Mouse (Mus musculus) liver, embryonic 16.5 days (tissue): ENCODE data around the gene Smg6. TPM values are rescaled to one million over a fixed set of nuclear protein-coding genes. Genes with fewer than 3 reads are reported as not detected.

Experiments
- ATAC-seq: fragments of 200-750 bp; cut with Nextera tagmentation; 2 replicates; pipeline ENCODE4 v1.8.0; 2017; ENCODE audit warnings: low read depth, mild to moderate bottlenecking, moderate number of reproducible peaks, moderate library complexity
- H3K27ac ChIP-seq: fragments of 300-500 bp; sonication (generic); 2 replicates; pipeline ENCODE4 v1.5.1; 2014; ENCODE audit warnings: mild to moderate bottlenecking, low read length
- H3K27me3 ChIP-seq: fragments of 300-500 bp; sonication (generic); 2 replicates; pipeline ENCODE4 v1.6.1; 2014; ENCODE audit warnings: low read depth, low read length, mixed read lengths; ENCODE audit not compliant: control insufficient read depth, insufficient read depth
- H3K36me3 ChIP-seq: fragments of 300-500 bp; sonication (generic); 2 replicates; pipeline ENCODE4 v1.6.1; 2014; ENCODE audit warnings: mild to moderate bottlenecking; ENCODE audit not compliant: control insufficient read depth, insufficient read depth
- H3K4me1 ChIP-seq: fragments of 300-500 bp; sonication (generic); 2 replicates; pipeline ENCODE4 v1.6.1; 2014; ENCODE audit warnings: low read depth, low read length, mixed read lengths; ENCODE audit not compliant: control insufficient read depth
- H3K4me2 ChIP-seq: fragments of 300-500 bp; sonication (generic); 2 replicates; pipeline ENCODE4 v1.6.1; 2014; ENCODE audit warnings: low read depth, low read length, mixed read lengths
- H3K4me3 ChIP-seq: fragments of 300-500 bp; sonication (generic); 2 replicates; pipeline ENCODE4 v1.5.1; 2014; ENCODE audit warnings: low read depth, mild to moderate bottlenecking, low read length
- H3K9ac ChIP-seq: fragments of 300-500 bp; sonication (generic); 2 replicates; pipeline ENCODE4 v1.6.1; 2014; ENCODE audit warnings: low read depth, low read length
- H3K9me3 ChIP-seq: fragments of 300-500 bp; sonication (generic); replicated peaks from 2 replicates; pipeline ENCODE4 v1.6.1; 2016; ENCODE audit warnings: low read length; ENCODE audit not compliant: control insufficient read depth
- WGBS: fragments of 180-500 bp; shearing (Covaris S2); extraction: QIAGEN DNeasy Blood & Tissue Kit; methylation state at CpG from one replicate; pipeline ENCODE4 v1.1.7; 2014; ENCODE audit not compliant: insufficient replicate concordance; 5-methylcytosine and 5-hydroxymethylcytosine counted together
- polyA plus RNA-seq: library from polyadenylated mRNA; unstranded; fragments of >200 nt; fragmentation: Nextera tagmentation; extraction: Ambion mirVana; gene quantifications from 2 replicates; pipeline ENCODE4 v1.2.1, GENCODE M21; 2015

Smg6 gene
- polyA plus RNA-seq, 1 experiment from 2014 or later, result 5.5 TPM

DNA sequence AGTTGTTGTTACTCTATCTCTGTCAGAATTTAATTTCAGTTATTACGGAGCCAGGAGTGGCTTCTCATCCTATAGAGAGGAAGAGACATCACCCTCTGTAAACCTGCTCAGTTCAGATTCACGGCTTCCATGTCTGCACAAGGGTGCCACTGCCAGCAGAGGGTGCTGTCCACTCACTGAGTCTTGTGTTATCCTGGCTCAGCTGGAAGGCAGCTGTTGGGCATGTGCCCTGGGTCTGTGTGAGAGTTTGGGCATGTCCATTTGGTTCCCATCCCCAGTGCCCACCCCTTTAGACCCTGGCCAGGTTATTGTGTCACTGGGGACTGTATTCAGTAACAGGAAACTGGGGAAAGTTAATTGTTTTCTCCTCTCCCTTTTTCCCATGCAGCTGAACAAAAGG lies 55.8 kb downstream of the Smg6 start:
- no peak overlapping the region for H3K4me2 ChIP-seq
- H3K4me1 ChIP-seq, result no peaks in the 10 kb centered on the region
- peak; percentile 37; the same call in 1 of the 2 replicates for ATAC-seq
- H3K4me3 ChIP-seq, result no peak overlapping the region
- WGBS, result 23% methylated on average over 2 of the region's 2 CpGs
- H3K9ac ChIP-seq, result no peak overlapping the region
- H3K27ac ChIP-seq, result no peak overlapping the region
- no peaks in the 10 kb centered on the region for H3K36me3 ChIP-seq
- no peaks in the 10 kb centered on the region for H3K27me3 ChIP-seq
- H3K9me3 ChIP-seq, result no peaks in the 10 kb centered on the region

GRCm38 (mm10) chr11:74982241-74982640 lies 56.6 kb downstream of the Smg6 start:
- Histone ChIP-seq H3K4me2 (no peak overlapping the region), H3K27ac (no peak overlapping the region), H3K9ac (no peak overlapping the region), H3K27me3 (no peaks in the 10 kb centered on the region), H3K4me1 (no peaks in the 10 kb centered on the region), H3K9me3 (no peaks in the 10 kb centered on the region), H3K4me3 (no peak overlapping the region), H3K36me3 (no peaks in the 10 kb centered on the region)
- no peak for ATAC-seq

DNA sequence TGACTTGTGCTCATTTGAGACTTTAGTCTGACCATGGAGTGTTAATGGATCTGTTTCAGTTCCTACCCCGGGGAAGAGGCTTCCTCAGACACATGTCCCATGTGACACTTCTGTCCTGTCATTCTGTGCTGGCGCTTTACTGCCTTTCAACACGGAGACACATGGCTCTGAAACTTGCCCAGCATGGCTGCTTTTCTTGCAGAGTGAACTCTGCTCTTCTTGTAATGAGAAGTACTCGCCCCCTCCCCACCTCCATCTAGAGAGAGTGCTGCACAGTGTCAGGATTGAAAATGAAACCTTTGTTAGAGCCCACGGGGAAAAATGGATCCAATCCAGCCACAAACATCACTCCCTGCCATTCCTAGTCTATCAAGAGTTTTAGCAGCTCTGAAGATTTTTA lies 62.5 kb downstream of the Smg6 start:
- H3K9ac ChIP-seq, result no peak overlapping the region
- no peak overlapping the region for H3K4me3 ChIP-seq
- H3K27ac ChIP-seq, result no peak overlapping the region
- no peaks in the 10 kb centered on the region; the same call in 1 of the 2 replicates for H3K36me3 ChIP-seq
- H3K27me3 ChIP-seq, result no peaks in the 10 kb centered on the region
- 54% methylated on average over 5 of the region's 5 CpGs for WGBS
- no peaks in the 10 kb centered on the region for H3K9me3 ChIP-seq
- no peak for ATAC-seq
- H3K4me1 ChIP-seq, result no peaks in the 10 kb centered on the region
- H3K4me2 ChIP-seq, result no peak overlapping the region

- H3K4me1 ChIP-seq, result no peaks in the 10 kb centered on the region
- H3K36me3 ChIP-seq, result no peaks in the 10 kb centered on the region; the same call in 1 of the 2 replicates
- 45% methylated on average over 2 of the region's 2 CpGs for WGBS
- no peaks in the 10 kb centered on the region for H3K27me3 ChIP-seq
- no peak overlapping the region for H3K9ac ChIP-seq
- ATAC-seq, result no peak
- H3K9me3 ChIP-seq, result no peaks in the 10 kb centered on the region
- H3K27ac ChIP-seq, result no peak overlapping the region
- no peak overlapping the region for H3K4me2 ChIP-seq
- H3K4me3 ChIP-seq, result no peak overlapping the region
These were observed 63.4 kb downstream of the Smg6 start for GRCm38 (mm10) chr11:74989047-74989446.

- Histone ChIP-seq H3K4me1 (no peaks in the 10 kb centered on the region), H3K4me2 (no peak overlapping the region), H3K9ac (no peak overlapping the region), H3K4me3 (no peak overlapping the region), H3K36me3 (no peaks in the 10 kb centered on the region; the same call in 1 of the 2 replicates), H3K27me3 (no peaks in the 10 kb centered on the region), H3K9me3 (no peaks in the 10 kb centered on the region), H3K27ac (no peak overlapping the region)
- ATAC-seq, result no peak
- 78% methylated on average over 5 of the region's 5 CpGs for WGBS
These were observed 64.9 kb downstream of the Smg6 start for GRCm38 (mm10) chr11:74990501-74990900.

- H3K9me3 ChIP-seq, result no peaks in the 10 kb centered on the region
- no peak for ATAC-seq
- no peaks in the 10 kb centered on the region for H3K27me3 ChIP-seq
- WGBS, result 66% methylated on average over 1 of the region's 1 CpGs
- no peak overlapping the region for H3K9ac ChIP-seq
- H3K4me2 ChIP-seq, result no peak overlapping the region
- no peak overlapping the region for H3K27ac ChIP-seq
- H3K4me3 ChIP-seq, result no peak overlapping the region
- no peaks in the 10 kb centered on the region for H3K4me1 ChIP-seq
- H3K36me3 ChIP-seq, result no peaks in the 10 kb centered on the region; the same call in 1 of the 2 replicates
These were observed 65.7 kb downstream of the Smg6 start for GRCm38 (mm10) chr11:74991290-74991689.

DNA sequence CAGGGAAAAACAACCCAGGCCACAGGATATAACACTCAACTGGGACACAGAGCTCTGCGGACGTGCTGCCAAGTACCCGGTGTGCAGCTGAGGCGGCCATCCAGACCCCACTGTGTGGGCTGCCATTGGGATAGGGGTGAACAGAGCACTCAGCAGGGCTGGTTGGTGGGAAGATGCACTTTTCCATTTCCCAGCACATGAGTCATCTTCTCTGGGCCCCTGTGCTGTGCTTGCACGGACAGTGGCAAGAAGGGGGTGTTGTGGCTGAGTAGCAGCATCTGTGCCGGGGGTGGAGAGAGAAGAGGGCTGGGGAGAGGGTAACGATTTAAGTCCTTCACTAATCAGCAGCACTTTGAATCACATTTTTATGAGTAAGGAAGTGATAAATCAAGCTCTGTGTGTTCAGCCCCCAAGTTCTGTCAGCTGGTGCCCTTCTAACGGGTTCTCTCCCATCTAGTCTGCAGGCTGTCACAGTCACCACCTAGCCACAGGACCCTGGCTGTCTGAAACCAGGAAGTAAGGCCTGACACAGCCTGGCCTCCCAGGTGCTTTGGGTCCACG lies 66.9 kb downstream of the Smg6 start:
- no peaks in the 10 kb centered on the region for H3K9me3 ChIP-seq
- H3K4me1 ChIP-seq, result no peaks in the 10 kb centered on the region
- WGBS, result 69% methylated on average over 9 of the region's 9 CpGs
- no peak overlapping the region for H3K4me2 ChIP-seq
- H3K27me3 ChIP-seq, result no peaks in the 10 kb centered on the region
- ATAC-seq, result no peak
- H3K9ac ChIP-seq, result no peak overlapping the region
- no peaks in the 10 kb centered on the region; the same call in 1 of the 2 replicates for H3K36me3 ChIP-seq
- no peak overlapping the region for H3K27ac ChIP-seq
- no peak overlapping the region for H3K4me3 ChIP-seq

DNA sequence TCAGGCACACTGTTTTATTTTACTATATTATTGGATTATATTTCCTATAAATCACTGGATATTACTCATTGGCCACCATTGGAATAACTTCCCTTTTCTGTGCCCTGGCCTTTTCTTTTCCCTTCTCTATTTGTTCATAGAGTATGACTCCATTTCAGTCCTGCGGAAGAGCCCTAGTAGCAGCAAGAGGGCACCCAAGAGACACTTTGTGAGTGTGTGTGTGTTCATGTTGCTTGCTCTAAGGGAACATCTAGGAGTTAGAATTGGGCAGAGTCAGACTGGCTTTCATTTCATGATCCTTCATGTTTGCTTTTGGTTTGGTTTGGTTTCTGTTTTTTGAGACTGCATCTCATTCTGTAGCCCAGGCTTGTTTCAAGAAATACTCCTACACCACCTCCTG lies 68.5 kb downstream of the Smg6 start:
- H3K36me3 ChIP-seq, result no peaks in the 10 kb centered on the region; the same call in 1 of the 2 replicates
- WGBS, result 65% methylated on average over 1 of the region's 1 CpGs
- ATAC-seq, result no peak

GRCm38 (mm10) chr11:74994856-74995255 lies 69.2 kb downstream of the Smg6 start:
- no peaks in the 10 kb centered on the region for H3K4me1 ChIP-seq
- no peak overlapping the region for H3K4me2 ChIP-seq
- no peaks in the 10 kb centered on the region; the same call in 1 of the 2 replicates for H3K36me3 ChIP-seq
- H3K9me3 ChIP-seq, result no peaks in the 10 kb centered on the region
- ATAC-seq, result no peak
- H3K9ac ChIP-seq, result no peak overlapping the region
- no peaks in the 10 kb centered on the region for H3K27me3 ChIP-seq
- no peak overlapping the region for H3K4me3 ChIP-seq
- no peak overlapping the region for H3K27ac ChIP-seq

More for the DNA sequence above, 68.5 kb downstream of the Smg6 start:
- H3K27ac ChIP-seq, result no peak overlapping the region
- no peak overlapping the region for H3K4me2 ChIP-seq
- H3K27me3 ChIP-seq, result no peaks in the 10 kb centered on the region
- no peak overlapping the region for H3K4me3 ChIP-seq
- no peak overlapping the region for H3K9ac ChIP-seq
- no peaks in the 10 kb centered on the region for H3K4me1 ChIP-seq
- H3K9me3 ChIP-seq, result no peaks in the 10 kb centered on the region
